Mouse (Mus musculus): ENCODE results near the gene Rps2. TPM values are rescaled to one million over a fixed set of nuclear protein-coding genes. Genes with fewer than 3 reads are reported as not detected.
A peak's percentile ranks its signal among the peaks of the same experiment; 100 is the strongest.
"Not testable (repeated sequence)": the region's sequence is repeated elsewhere in the genome, so short reads cannot be mapped to it uniquely, and the experiment has no call there.

Gene Rps2
- total RNA-seq, 2 experiments from 2014 or later = 673 to 751 TPM

DNA sequence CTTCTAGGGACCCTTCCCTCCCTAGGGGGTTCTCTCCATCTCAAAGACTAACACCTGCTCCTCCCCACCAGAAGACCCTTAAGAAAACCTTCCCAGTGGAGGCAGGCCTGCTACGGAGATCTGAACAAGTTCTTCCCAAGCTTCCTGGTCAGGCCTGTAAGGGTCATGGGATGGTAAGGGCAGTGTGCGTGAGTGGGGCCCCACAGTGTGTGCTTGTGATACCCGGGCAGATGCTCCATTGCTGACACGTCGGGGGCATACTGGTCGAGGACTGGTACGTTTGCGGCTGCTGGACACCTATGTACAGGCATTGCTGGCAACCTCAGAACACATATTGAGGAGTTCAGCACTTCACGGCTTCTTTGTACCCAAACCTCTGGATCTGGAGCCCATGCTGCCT, 19.2 kb upstream of the Rps2 start:
- intact Hi-C loops (cut with DNase I) = no loop called here
- no peak for DNase-seq

DNA sequence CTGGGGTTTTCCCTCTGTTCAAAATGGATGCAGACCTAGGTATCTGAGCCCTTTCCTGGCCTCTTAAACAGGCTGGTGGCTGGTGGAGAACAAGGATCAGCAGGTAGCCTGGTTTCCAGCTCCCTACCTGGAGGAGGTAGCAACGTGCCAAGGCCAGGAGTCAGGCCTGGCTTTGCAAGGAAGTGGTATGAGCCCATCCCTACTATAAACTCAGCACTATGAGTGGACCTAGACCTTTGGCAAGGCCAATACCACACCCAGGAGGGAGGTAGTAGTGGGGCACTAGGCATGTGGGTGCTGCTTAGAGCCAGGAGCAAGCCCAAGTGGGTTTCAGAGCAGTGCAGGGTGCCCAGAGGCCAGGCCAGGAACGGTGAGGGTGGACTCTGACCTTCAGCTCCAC, 18.4 kb upstream of the Rps2 start:
- intact Hi-C loops (cut with DNase I) = no loop called here
- DNase-seq = no peak

DNA sequence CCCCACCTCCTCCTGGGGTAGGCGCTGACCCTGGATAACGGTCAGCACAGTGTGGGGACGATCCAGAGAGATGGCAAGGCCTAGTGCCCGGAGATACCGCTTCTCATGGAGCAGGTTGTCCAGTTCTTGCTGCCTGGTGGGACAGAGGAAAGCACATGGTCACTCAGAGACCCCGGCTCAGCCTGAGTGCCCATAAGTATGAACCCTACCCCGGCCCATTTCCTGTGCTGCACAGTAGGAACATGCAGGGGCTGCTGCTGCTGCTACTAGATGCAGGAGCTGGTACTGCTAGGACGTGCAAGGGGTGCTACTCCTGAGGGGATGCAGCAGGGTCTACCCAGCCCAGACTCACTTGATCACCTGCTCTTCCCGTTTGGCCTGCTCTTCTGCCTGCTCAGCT, 16.7 kb upstream of the Rps2 start:
- intact Hi-C loops (cut with DNase I) = no loop called here
- DNase-seq = no peak

DNA sequence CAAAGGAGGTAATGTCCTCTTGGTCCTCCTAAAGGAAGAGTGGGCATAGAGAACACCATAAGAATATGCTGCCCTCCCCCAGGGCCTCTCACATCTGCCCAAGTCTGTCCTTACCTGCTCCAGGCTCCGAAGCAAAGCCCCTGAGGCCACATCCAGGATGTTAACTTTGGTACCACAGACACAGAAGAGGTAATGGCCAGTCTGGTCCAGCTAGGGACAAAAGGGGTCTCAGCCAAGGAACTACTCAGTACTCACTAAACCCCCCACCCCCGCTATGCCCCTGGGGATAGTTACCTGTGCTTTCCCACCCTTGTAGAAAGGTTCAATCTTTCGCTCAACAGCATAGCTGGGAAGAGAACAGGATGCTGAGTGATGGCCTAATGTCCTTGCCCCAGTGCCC, 12.1 kb upstream of the Rps2 start:
- DNase-seq = no peak
- intact Hi-C loops (cut with DNase I) = no loop called here

DNA sequence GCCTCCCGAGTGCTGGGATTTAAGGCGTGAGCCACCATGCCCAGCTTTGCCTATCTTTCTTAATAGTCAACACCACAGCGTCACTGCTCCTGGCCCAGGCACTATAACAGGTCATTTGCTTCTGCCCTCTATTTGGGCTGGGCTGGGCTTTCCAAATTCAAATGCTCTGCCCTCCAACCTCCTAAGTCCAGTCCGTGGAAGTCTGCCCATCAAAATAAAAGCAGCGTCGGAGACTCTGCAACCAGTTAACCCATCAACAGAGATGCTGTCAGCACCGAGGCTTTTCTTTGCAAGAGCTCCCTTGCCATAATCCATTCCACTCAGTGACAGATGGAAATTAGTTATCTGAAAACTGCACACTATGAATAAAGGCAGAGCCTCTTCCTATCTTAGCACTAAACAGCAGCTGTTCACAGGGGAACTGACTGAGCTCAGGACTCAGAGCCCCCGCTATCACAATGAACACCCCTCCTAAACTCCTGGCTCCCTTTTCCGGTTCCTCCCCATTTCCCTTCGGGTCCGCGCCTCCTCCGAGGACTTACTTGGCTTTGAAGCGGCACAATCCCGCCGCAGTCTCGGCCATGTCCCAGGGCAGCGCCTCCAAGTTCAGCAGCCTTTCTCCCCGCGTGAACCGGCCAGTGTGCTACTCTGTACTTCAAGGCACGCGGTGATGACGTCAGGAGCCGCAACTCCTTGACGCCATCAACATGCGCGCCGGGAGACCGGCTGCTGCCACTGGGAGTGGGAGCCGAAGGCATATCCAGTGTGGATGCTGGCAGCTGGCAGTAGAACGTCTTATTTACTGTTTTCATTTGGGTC, 10.7 kb upstream of the Rps2 start, which contains the start of gene Tbl3:
TSS of gene Tbl3 (minus strand) at position 679 of the 819 bp plus-strand sequence.
- peak; percentile 92 to 98 for DNase-seq
- intact Hi-C loops (cut with DNase I) = no loop called here

DNA sequence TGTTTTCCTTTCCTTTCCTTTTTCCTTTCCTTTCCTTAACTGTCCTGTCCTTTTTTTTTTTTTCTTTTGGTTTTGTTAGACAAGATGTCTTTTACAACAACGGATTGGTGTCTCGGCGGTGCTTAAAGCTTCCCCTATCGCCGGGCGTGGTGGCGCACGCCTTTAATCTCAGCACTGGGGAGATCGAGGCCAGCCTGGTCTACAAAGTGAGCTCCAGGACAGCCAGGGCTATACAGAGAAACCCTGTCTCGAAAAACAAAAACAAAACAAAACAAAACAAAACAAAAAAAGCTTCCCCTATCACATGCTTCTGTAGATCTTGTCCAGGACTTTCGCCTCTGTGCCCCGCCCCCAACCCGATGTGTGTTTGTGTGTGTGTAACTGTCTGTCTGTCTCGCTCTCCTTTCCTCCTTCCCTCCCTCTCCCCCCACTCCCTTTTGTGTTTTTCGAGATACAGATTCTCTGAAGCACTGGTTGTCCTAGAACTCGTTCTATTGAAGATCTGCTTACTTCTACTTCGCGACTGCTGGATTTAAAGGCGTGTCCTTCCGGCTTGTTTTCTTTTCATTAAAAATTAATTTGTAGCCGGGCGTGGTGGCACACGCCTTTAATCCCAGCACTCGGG, 10.0 kb upstream of the Rps2 start:
- DNase-seq = no peak
- intact Hi-C loops (cut with DNase I) = no loop called here

DNA sequence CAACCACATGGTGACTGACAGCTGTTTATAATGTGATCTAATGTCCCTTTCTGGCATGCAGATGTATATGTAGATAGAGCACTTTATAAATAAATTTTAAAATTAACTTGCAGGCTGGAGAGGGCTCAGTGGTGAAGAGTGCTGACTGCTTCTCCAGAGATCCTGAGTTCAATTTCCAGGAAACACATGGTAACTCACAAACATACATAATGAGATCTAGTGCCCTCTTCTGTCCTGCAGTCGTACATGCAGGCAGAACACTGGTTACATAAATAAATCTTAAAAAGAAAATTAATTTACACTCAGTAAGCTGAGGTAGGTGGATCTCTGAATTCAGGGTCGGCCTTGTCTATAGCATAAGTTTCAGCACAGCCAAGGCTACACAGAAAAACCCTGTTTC, 9.3 kb upstream of the Rps2 start:
- DNase-seq = no peak
- intact Hi-C loops (cut with DNase I) = no loop called here

DNA sequence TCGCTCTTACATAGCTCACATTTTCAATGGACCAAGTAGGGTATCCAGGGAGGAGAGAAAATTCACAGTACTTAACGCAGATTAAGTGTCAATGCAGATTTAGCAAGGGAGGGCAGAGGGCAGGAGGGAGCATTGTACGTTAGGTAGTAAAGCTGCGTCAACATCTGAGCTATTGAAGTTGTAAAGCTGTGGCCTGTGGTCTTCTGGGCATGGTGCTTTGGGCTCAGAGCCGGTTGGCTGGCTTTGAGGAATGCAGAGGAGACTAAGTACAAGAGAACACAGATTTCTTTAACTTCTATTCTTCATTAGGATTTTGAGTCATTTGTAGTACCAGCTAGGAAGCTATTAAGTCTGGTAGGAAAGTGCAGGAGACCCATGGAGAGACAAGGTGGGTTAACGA, 2.4 kb upstream of the Rps2 start:
- intact Hi-C loops (cut with DNase I) = no loop called here
- DNase-seq = no peak

DNA sequence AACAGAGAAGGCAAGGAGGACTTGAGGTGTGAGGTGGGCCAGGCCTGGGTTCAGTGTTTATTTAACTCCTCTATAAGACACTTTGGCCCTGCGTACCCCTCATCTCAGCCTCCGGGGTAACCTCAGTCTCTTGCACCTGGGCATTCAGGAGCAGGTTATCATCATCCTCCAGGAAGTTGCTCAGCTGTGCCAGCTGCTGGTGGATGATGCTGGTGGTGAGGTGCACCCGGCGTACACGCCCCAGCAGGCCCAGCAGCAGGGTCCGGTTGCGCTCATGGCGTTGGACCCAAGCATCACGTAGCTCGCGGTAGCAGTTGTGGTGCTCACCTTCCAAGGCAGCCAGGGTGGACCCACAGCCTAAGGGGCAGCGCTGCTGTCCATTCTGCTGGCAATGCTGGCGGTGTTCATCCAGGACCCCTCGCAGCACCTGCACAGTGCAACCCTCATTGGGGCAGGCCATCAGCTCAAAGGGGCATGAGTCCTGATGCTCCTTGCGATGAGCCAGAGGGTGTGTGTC, 1.7 kb upstream of the Rps2 start:
- intact Hi-C loops (cut with DNase I) = no loop called here
- DNase-seq = no peak

DNA sequence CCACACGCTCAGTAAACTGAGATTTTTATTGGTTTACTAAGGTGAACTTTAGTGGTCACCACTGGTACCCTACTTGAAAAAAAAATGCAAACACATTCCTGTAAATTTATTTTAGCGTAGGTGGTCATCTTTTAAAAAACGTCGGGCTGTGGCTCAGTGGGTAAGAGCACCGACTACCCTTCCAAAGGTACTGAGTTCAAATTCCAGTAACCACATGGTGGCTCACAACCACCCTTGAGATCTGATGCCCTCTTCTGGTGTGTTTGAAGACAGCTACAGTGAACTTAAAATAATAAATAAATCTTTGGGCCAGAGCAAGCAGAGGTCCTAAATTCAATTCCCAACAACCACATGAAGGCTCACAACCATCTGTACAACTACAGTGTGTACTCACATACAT, 1.0 kb downstream of the Rps2 start:
- DNase-seq; intact Hi-C loops (cut with DNase I): not testable (repeated sequence)

DNA sequence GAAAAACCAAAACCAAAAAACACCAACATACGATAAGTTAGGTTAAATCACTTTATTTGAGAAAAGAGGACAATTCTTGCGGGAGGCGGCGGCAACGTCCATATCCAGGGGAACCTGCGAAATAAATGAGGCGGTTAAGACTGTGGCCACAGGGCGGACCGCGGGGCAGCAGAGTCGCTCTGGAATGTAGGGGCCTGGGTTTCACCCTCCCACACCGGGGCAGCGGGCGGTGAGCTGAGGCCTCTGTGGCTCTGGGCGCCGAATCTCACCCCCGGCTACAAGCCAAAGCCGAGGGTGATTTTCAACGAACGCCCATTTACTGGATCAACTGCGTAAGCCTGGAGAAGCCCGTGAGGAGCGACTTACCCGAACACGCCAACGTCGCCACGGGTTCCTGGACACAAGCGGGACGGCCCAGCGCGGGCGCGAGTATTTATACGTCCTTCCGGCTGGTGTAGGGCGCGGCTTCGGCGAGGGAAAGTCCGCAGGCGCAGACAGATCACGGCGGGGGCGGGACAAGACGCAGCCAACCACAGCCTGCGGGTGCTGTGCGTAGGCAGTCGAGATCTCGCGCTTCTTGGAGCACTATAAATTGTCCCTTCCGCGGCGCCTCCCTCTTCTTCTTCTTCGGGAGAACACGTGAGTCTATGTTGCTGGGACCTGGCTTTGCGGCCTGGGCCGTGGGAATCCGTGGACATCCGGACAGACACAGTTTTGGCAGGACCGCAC, 1.7 kb downstream of the Rps2 start:
- intact Hi-C loops (cut with DNase I) = no loop called here
- DNase-seq = peak; percentile 97

DNA sequence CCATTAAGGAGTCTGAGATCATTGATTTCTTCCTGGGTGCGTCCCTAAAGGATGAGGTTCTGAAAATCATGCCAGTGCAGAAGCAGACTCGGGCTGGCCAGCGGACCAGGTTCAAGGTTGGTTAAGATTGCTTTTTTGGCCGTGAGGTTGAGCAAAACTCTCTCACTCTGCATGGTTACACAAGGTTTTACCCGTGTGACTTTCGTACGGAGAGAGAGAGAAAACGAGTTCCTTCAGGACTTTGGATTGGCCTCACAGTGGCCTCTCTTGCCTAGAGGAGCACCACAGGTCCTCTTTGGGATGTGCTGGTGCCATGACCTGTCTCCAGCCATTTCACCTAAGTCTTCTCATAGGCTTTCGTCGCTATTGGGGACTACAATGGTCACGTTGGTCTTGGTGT, 2.7 kb downstream of the Rps2 start:
- intact Hi-C loops (cut with DNase I); DNase-seq: not testable (repeated sequence)

DNA sequence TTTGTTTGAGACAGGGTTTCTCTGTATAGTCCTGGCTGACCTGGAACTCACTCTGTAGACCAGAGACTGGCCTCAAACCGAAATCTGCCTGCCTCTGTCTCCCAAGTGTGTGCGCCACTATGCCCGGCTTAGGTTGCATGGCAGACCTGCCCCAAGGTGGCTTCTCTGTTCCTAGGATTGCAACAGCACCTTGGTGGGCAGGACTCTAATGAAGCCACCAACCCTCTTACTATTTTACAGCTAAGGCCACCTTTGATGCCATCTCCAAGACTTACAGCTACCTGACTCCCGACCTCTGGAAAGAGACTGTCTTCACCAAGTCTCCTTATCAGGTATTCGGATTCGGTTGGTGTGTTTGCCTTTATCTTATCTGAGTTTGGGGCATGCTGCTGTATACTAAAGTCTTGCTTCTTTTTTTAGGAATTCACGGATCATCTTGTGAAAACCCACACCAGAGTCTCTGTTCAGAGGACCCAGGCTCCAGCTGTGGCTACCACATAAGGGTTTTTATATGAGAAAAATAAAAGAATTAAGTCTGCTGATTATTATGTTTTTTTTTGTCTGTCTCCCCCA, 3.6 kb downstream of the Rps2 start:
- DNase-seq; intact Hi-C loops (cut with DNase I): not testable (repeated sequence)

DNA sequence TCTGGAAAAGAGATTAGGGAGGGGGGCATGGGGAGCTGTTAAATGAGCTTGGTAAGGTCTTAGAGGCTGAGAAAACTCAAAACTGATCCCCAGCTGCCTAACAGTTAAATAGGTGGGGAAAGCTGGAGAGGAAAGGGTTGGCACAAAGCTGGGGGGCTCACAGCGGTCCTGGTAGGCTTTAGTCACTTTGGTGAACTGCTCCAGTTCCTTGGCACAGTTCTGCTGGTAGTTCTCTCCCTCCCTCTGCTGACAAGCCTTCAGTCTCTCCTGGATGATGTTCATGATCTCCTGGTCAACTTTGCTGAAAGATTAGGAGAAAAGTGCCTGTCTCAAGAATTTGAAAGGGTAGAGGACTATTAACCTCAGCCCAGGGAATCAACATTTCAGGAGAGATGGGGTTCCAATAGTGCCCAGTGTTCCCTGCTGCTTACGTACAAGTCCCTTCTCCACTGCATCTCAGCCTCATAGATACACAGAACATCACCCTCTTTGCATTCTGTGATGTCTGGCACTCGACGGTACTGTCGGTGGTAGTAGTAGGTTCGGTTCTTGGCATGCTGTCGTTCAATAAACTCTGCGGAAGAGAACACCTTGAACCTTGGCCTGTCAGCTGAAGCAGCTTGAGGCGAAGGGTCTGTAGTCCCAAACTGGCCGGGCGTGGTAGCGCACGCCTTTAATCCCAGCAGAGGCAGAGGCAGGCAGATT, 4.5 kb downstream of the Rps2 start:
- intact Hi-C loops (cut with DNase I) = no loop called here
- DNase-seq = no peak

DNA sequence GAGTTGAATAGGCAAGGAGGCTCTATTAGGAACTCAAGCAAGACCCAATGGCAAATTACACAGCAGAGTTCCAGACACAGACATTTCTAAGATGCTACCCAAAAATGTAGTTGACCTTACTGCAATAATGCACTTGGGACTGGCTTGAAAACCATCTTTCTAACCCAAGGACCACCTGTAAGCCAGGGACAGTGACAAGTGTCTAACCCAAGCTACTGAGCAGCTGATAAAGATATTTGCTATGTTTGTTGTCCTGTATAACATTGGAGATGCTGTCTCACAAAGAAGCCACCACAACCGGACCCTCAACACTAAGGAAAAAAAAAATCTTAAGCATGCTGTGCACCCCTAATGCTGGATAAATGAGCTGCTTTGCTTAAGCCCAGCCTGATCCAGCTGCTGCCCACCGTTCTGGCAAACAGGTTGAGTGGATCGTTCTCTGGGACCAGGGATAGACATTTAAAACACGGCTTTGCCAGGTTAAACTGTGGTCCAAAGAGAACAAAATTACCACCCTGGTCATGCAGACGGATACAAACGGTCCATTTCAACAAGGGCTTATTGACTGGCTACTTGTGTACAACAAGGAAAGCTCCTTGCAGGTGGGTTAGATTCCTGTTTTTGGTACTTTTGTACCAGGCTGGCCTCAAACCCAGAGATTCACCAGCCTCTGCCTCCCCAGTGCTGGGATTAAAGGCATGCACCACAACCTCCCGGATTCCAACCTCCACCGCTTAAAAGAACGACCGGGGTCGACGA, 5.4 kb downstream of the Rps2 start:
- DNase-seq = no peak

DNA sequence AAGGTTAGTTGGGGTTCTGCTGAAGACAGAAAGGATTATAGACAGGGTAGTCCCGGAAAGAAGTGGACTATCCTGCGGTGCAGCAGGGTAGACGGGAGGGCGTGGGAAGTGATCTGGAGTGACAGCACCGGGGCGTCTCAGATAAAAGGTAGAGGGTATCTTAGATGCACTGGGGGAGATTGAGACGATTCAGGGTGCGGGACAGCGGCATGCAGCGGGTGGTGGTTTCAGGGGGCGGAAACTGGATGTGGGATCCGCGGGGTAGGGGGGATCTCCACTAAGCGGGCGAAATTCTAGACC, 5.9 kb downstream of the Rps2 start:
- intact Hi-C loops (cut with DNase I) = no loop called here
- DNase-seq = peak in 1 of 2 experiments; percentile 42

More for the DNA sequence above, 5.4 kb downstream of the Rps2 start:
- intact Hi-C loops (cut with DNase I) = no loop called here

DNA sequence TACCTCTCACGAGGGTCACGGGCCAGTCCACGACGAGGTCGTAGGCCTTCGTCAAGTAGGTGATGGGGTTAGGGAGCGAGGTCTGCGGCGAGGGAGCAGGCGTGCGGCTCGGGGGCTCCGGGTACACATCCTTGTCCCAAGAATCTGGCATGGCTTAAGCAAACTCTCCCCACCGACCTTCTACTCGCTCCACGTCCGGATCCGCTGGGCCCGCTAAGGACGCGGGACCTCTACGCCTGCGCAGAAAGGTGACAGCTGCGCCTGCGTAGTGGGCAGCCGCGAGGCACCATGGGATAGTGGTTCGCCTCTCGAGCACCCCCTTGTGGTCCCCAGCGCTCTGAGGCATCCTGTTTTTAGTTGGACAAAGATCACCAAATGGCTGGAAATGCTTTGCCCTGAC, 6.3 kb downstream of the Rps2 start, which contains the start of gene Ndufb10:
TSS of gene Ndufb10 (minus strand) at position 295 of the 400 bp plus-strand sequence.
- intact Hi-C loops (cut with DNase I) = no loop called here
- peak; percentile 98 to 99 for DNase-seq

DNA sequence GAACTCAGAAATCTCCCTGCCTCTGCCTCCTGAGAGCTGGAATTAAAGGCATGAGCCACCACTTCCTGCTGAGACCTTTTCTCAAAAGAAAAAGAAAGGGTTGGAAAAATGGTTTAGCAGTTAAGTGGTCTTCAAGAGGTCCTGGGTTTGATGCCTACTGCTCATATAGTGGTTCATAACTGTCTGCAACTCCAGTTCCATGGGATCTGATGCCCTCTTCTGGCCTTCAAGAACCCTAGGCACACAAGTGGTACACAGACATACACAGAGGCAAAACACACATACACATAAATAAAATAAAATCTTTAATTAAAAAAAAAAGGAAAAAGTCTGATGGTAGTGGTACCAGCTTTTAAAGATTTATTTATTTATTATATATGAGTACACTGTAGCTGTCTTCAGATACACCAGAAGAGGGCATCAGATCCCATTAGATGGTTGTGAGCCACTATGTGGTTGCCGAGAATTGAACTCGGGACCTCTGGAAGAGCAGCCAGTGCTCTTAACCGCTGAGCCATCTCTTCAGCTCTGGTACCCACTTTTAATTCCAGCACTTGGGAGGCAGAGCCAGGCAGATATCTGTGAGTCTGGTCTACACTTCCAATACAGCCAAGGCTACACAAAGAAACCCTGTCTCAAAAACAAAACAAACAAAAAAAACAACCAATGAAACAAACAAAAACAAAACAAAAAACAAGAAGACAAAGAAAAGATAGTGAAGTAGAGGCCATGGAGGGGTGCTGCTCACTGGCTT, 7.9 kb downstream of the Rps2 start:
- no peak for DNase-seq
- intact Hi-C loops (cut with DNase I) = no loop called here

DNA sequence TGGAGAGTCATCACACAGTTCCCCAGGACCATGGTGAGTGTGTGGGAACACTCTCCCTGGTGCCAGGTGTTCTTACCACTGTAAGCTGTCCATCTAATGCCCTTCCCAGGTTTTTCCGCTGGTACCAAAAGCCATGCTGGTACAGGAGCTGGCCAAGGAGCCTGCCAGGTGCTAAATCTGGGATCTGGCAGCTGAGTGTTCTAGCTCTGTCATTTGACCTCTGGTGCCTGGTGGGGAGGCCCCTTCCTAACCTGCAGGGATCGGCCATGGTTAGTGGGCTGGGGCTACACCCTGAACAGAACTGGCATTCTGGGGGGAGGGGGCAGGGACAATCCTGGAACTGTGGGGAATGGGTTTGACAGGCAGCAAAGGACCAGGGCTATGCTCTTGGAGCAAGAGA, 9.7 kb downstream of the Rps2 start, which contains the start of gene Rpl3l:
TSS of gene Rpl3l (plus strand) at position 203 of the 400 bp plus-strand sequence.
- DNase-seq = peak; percentile 41 to 51
- intact Hi-C loops (cut with DNase I) = no loop called here
